Comparison of ENCODE assay signal across 19 mouse cellular contexts in the genomic region with DNA sequence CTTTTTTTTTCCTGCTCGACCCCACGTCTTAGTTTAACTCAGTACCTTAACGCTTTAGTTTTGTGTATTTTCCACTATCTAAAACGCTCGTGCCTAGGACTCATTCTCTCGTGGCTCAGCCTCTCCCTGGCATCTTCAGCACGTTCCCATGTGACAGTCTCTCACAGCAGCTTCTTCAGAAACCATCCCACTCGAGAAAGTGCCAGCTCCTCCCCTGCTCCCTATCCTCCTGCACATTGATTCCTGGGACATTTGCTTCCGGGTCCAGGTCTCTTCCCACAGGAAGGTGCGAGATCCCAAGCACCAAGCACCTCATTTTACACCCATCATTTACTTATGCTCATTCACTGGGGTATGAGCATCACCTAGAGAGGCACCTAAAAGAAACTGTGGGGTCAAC.
A peak's percentile ranks its signal among the peaks of the same experiment; 100 is the strongest.
DNase-seq lines count a peak whose midpoint lies in the region; ATAC-seq and TF ChIP-seq lines count a peak whose summit lies in the region.
"Had no signal": no experiment of that assay in that cellular context is flagged by ENCODE, and none has a peak within 500 bp of the region (broad histone marks: within the 10 kb centered on the region; RNA-seq: fewer than 3 reads in every experiment).

No protein-coding gene starts in this region.

- TF ChIP-seq POLR2A in lung, adult 2 months (IDR thresholded peaks at IDR 0.05; ENCODE audit: borderline replicate concordance, extremely low read depth, low read depth, low read length): no peak

- peak overlapping the region; percentile 23; the same call in 1 of the 2 replicates for H3K27ac ChIP-seq in hindbrain, embryonic 12.5 days
- no peak overlapping the region for H3K27ac ChIP-seq in hindbrain, embryonic 11.5 days (ENCODE audit: low read depth, low read length)
- peak overlapping the region; percentile 50; the same call in 1 of the 2 replicates for H3K27ac ChIP-seq in embryonic facial prominence, embryonic 12.5 days
- H3K27ac ChIP-seq: forebrain, embryonic 12.5 days; heart, adult 2 months; heart, embryonic 15.5 days; hindbrain, embryonic 15.5 days had no signal

- WGBS in hindbrain, embryonic 12.5 days: 52% methylated on average over 10 of the region's 10 CpGs
- 48% methylated on average over 10 of the region's 10 CpGs for WGBS in hindbrain, embryonic 11.5 days
- WGBS in embryonic facial prominence, embryonic 12.5 days: 48% methylated on average over 10 of the region's 10 CpGs
- 47% methylated on average over 10 of the region's 10 CpGs for WGBS in lung, adult 2 months

- H3K27me3 ChIP-seq in hindbrain, embryonic 12.5 days: no peaks in the 10 kb centered on the region
- no peaks in the 10 kb centered on the region for H3K27me3 ChIP-seq in hindbrain, embryonic 11.5 days (ENCODE audit: control insufficient read depth, insufficient read depth, low read length)
- H3K27me3 ChIP-seq in embryonic facial prominence, embryonic 12.5 days: no peaks in the 10 kb centered on the region
- H3K27me3 ChIP-seq: heart, embryonic 15.5 days; hindbrain, embryonic 15.5 days had no signal

- no peak for TF ChIP-seq CTCF in lung, adult 2 months (IDR thresholded peaks at IDR 0.05; ENCODE audit: insufficient read depth, low read length)

- no peak overlapping the region for H3K4me2 ChIP-seq in hindbrain, embryonic 12.5 days (replicated peaks)
- no peak overlapping the region for H3K4me2 ChIP-seq in hindbrain, embryonic 11.5 days (replicated peaks; ENCODE audit: low read depth, low read length)
- no peak overlapping the region for H3K4me2 ChIP-seq in embryonic facial prominence, embryonic 12.5 days (replicated peaks)
- H3K4me2 ChIP-seq: forebrain, embryonic 12.5 days; heart, embryonic 11.5 days; heart, embryonic 15.5 days; hindbrain, embryonic 15.5 days had no signal

- no peak for DNase-seq in hindbrain, embryonic 11.5 days (ENCODE audit: low spot score)
- peak; percentile 31 for DNase-seq in right cerebral cortex, adult 18-20 months
- DNase-seq in right cerebral cortex, postnatal 36 days (ENCODE audit: low spot score in 2 of 2): no peak
- no peak for DNase-seq in lung, adult 2 months
- DNase-seq: adrenal gland, postnatal 10 days; cerebellum, adult 11-12 months; cerebellum, adult 9-10 months; cerebellum, postnatal 25 days; forebrain, postnatal 0 days; gastrocnemius, postnatal 14 days; heart, adult 2 months; heart, postnatal 14 days had no signal

- no peaks in the 10 kb centered on the region for H3K36me3 ChIP-seq in hindbrain, embryonic 12.5 days
- H3K36me3 ChIP-seq in hindbrain, embryonic 11.5 days (ENCODE audit: control insufficient read depth, insufficient read depth, low read length): no peaks in the 10 kb centered on the region
- no peaks in the 10 kb centered on the region for H3K36me3 ChIP-seq in embryonic facial prominence, embryonic 12.5 days
- H3K36me3 ChIP-seq: forebrain, embryonic 12.5 days; heart, embryonic 15.5 days; hindbrain, embryonic 15.5 days had no signal

- no peak overlapping the region for H3K4me3 ChIP-seq in hindbrain, embryonic 12.5 days
- no peak overlapping the region for H3K4me3 ChIP-seq in hindbrain, embryonic 11.5 days (ENCODE audit: low read depth, low read length)
- no peak overlapping the region for H3K4me3 ChIP-seq in embryonic facial prominence, embryonic 12.5 days
- H3K4me3 ChIP-seq in lung, adult 2 months (replicated peaks; ENCODE audit: extremely low read depth, low read depth, low read length): no peak overlapping the region
- H3K4me3 ChIP-seq: forebrain, embryonic 12.5 days; heart, adult 2 months; heart, embryonic 15.5 days; hindbrain, embryonic 15.5 days had no signal

- ATAC-seq in hindbrain, embryonic 12.5 days (ENCODE audit: low FRiP score): no peak
- ATAC-seq in hindbrain, embryonic 11.5 days (ENCODE audit: low FRiP score): no peak
- ATAC-seq in embryonic facial prominence, embryonic 12.5 days (ENCODE audit: insufficient number of reproducible peaks, insufficient read depth, low FRiP score, low TSS enrichment): no peak
- ATAC-seq: forebrain, postnatal 0 days; intestine, embryonic 16.5 days had no signal

- no peaks in the 10 kb centered on the region for H3K9me3 ChIP-seq in hindbrain, embryonic 12.5 days (replicated peaks)
- no peaks in the 10 kb centered on the region for H3K9me3 ChIP-seq in hindbrain, embryonic 11.5 days (ENCODE audit: control insufficient read depth, low read length)
- no peaks in the 10 kb centered on the region for H3K9me3 ChIP-seq in embryonic facial prominence, embryonic 12.5 days
- H3K9me3 ChIP-seq: forebrain, embryonic 12.5 days; heart, embryonic 15.5 days; hindbrain, embryonic 15.5 days had no signal

- no peak overlapping the region for H3K9ac ChIP-seq in hindbrain, embryonic 12.5 days
- H3K9ac ChIP-seq in hindbrain, embryonic 11.5 days (ENCODE audit: low read depth, low read length): no peak overlapping the region
- H3K9ac ChIP-seq in embryonic facial prominence, embryonic 12.5 days: no peak overlapping the region
- H3K9ac ChIP-seq: forebrain, embryonic 12.5 days; forebrain, postnatal 0 days; heart, embryonic 15.5 days; hindbrain, embryonic 15.5 days had no signal

- no peaks in the 10 kb centered on the region for H3K4me1 ChIP-seq in hindbrain, embryonic 12.5 days
- no peaks in the 10 kb centered on the region for H3K4me1 ChIP-seq in hindbrain, embryonic 11.5 days (replicated peaks; ENCODE audit: control insufficient read depth, insufficient read depth, low read length)
- no peaks in the 10 kb centered on the region for H3K4me1 ChIP-seq in embryonic facial prominence, embryonic 12.5 days
- no peaks in the 10 kb centered on the region for H3K4me1 ChIP-seq in lung, adult 2 months (ENCODE audit: control insufficient read depth, insufficient read depth, low read length)
- H3K4me1 ChIP-seq: forebrain, embryonic 12.5 days; heart, embryonic 15.5 days; hindbrain, embryonic 15.5 days had no signal
